Mouse (Mus musculus): ENCODE results near the gene Cep170. TPM values are rescaled to one million over a fixed set of nuclear protein-coding genes. Genes with fewer than 3 reads are reported as not detected.

Cep170 gene
- polyA plus RNA-seq, 1 experiment from 2014 or later = 48.3 TPM

DNA sequence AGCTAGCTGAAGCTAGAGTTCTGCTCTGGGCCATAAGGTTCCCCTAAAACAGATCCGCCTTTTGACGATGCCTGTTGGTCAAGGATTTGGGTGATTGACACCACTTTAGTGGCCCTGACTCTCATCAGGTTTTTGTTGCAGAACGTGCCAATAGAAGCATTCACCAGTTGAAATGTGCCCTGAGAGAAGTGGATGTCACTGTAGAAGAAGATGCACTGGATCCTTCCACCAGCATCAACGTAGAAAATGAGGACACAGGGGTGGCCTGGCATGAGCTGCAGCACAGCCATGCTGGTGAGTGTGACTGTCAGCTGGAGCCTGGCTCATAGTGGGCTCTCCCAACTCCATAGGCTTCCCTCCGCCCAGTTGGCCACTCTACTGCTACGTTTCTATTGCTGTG, 10.7 kb upstream of the Cep170 start:
- Histone ChIP-seq H3K9me3 (no peaks in the 10 kb centered on the region), H3K36me3 (no peaks in the 10 kb centered on the region), H3K4me3 (no peak overlapping the region), H3K9ac (no peak overlapping the region), H3K27ac (no peak overlapping the region), H3K4me2 (replicated peaks) (no peak overlapping the region), H3K27me3 (no peaks in the 10 kb centered on the region), H3K4me1 (no peaks in the 10 kb centered on the region)
- WGBS = 79% methylated on average over 6 of the region's 6 CpGs
- ATAC-seq (ENCODE audit: insufficient number of reproducible peaks, insufficient read depth, low FRiP score, low TSS enrichment) = no peak

- H3K36me3 ChIP-seq = no peaks in the 10 kb centered on the region
- H3K4me3 ChIP-seq = no peak overlapping the region
- no peaks in the 10 kb centered on the region for H3K4me1 ChIP-seq
- no peak overlapping the region for H3K27ac ChIP-seq
- H3K27me3 ChIP-seq = no peaks in the 10 kb centered on the region
- no peak overlapping the region for H3K9ac ChIP-seq
- ATAC-seq (ENCODE audit: insufficient number of reproducible peaks, insufficient read depth, low FRiP score, low TSS enrichment) = no peak
- WGBS = 83% methylated on average over 8 of the region's 8 CpGs
- no peaks in the 10 kb centered on the region for H3K9me3 ChIP-seq
- no peak overlapping the region for H3K4me2 ChIP-seq (replicated peaks)
These were observed 10.0 kb upstream of the Cep170 start for GRCm38 (mm10) chr1:176823889-176824288.

GRCm38 (mm10) chr1:176822949-176823348, 9.1 kb upstream of the Cep170 start:
- no peaks in the 10 kb centered on the region for H3K9me3 ChIP-seq
- WGBS = 82% methylated on average over 4 of the region's 4 CpGs
- no peak for ATAC-seq (ENCODE audit: insufficient number of reproducible peaks, insufficient read depth, low FRiP score, low TSS enrichment)
- H3K4me1 ChIP-seq = no peaks in the 10 kb centered on the region
- no peak overlapping the region for H3K4me2 ChIP-seq (replicated peaks)
- H3K27ac ChIP-seq = no peak overlapping the region
- no peaks in the 10 kb centered on the region for H3K36me3 ChIP-seq
- no peak overlapping the region for H3K4me3 ChIP-seq
- no peak overlapping the region for H3K9ac ChIP-seq
- H3K27me3 ChIP-seq = no peaks in the 10 kb centered on the region

GRCm38 (mm10) chr1:176821929-176822328, 8.1 kb upstream of the Cep170 start:
- H3K27ac ChIP-seq = no peak overlapping the region
- no peaks in the 10 kb centered on the region for H3K4me1 ChIP-seq
- WGBS = 48% methylated on average over 1 of the region's 1 CpGs
- no peak for ATAC-seq (ENCODE audit: insufficient number of reproducible peaks, insufficient read depth, low FRiP score, low TSS enrichment)
- H3K36me3 ChIP-seq = no peaks in the 10 kb centered on the region
- no peaks in the 10 kb centered on the region for H3K27me3 ChIP-seq
- no peak overlapping the region for H3K9ac ChIP-seq
- no peak overlapping the region for H3K4me2 ChIP-seq (replicated peaks)
- H3K4me3 ChIP-seq = no peak overlapping the region
- no peaks in the 10 kb centered on the region for H3K9me3 ChIP-seq

- no peak overlapping the region for H3K4me3 ChIP-seq
- no peaks in the 10 kb centered on the region for H3K27me3 ChIP-seq
- 77% methylated on average over 6 of the region's 6 CpGs for WGBS
- no peaks in the 10 kb centered on the region for H3K36me3 ChIP-seq
- H3K9me3 ChIP-seq = no peaks in the 10 kb centered on the region
- ATAC-seq (ENCODE audit: insufficient number of reproducible peaks, insufficient read depth, low FRiP score, low TSS enrichment) = no peak
- no peak overlapping the region for H3K9ac ChIP-seq
- no peaks in the 10 kb centered on the region for H3K4me1 ChIP-seq
- no peak overlapping the region for H3K27ac ChIP-seq
- H3K4me2 ChIP-seq (replicated peaks) = no peak overlapping the region
These were observed 4.9 kb upstream of the Cep170 start for GRCm38 (mm10) chr1:176818763-176819162.

DNA sequence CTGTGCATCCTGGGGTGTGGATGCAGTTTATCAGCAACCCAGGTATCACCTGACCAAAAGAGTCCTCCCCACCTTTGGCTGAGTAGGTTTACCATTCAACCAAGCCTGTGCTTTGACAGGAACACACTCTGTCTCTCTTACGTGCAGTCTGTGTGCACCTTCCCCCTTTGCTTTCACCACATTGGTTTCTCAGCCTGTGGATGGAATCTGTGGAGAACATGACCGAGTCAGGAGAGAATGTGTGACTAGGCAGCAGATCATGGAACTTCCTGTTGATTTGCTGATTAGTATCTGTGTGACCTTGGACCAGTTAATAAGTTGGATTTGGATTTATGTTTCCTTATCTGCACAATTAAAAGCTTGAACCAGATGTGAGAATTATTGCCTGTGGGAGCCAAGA, 4.3 kb upstream of the Cep170 start:
- no peaks in the 10 kb centered on the region for H3K36me3 ChIP-seq
- no peak overlapping the region for H3K27ac ChIP-seq
- H3K9me3 ChIP-seq = no peaks in the 10 kb centered on the region
- no peak overlapping the region for H3K9ac ChIP-seq
- H3K4me1 ChIP-seq = no peaks in the 10 kb centered on the region
- no peak overlapping the region for H3K4me2 ChIP-seq (replicated peaks)
- no peak overlapping the region for H3K4me3 ChIP-seq
- WGBS = 79% methylated on average over 2 of the region's 2 CpGs
- no peaks in the 10 kb centered on the region for H3K27me3 ChIP-seq
- no peak for ATAC-seq (ENCODE audit: insufficient number of reproducible peaks, insufficient read depth, low FRiP score, low TSS enrichment)

GRCm38 (mm10) chr1:176816728-176817127, 2.9 kb upstream of the Cep170 start:
- no peak for ATAC-seq (ENCODE audit: insufficient number of reproducible peaks, insufficient read depth, low FRiP score, low TSS enrichment)
- H3K27me3 ChIP-seq = no peaks in the 10 kb centered on the region
- H3K4me3 ChIP-seq = no peak overlapping the region
- H3K9ac ChIP-seq = no peak overlapping the region
- no peak overlapping the region for H3K27ac ChIP-seq
- H3K4me1 ChIP-seq = peaks cover 5% of the 10 kb centered on the region; the same call in 1 of the 2 replicates
- H3K4me2 ChIP-seq (replicated peaks) = no peak overlapping the region
- 83% methylated on average over 4 of the region's 4 CpGs for WGBS
- H3K9me3 ChIP-seq = no peaks in the 10 kb centered on the region
- no peaks in the 10 kb centered on the region for H3K36me3 ChIP-seq

DNA sequence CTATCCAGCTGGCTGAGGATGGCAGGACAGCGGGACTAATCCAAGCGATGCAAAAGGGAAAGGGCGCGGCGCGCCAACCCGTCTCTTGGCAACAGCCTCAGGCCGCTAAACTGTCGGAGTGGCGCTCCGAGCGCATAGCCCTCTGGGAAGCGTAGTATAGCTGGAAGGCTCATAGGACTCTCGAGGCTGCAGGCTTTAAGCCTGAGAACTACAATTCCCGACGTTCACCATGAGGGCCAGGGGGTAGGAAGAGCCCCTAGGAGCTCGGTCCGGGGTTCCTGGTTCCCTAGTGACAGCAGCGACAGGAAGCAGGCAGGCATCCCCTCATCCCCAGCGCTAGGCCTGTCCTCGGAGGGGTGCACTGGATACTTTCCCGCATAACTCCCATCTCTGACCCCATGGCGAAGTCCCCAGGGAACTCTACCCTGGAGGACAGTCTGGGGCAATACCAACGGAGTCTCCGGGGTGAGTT, 760 bp upstream of the Cep170 start, which contains the start of gene Sdccag8:
Gene Sdccag8, plus strand, starts transcription at position 70 of the 472 bp plus-strand sequence.
- Histone ChIP-seq H3K36me3 (no peaks in the 10 kb centered on the region), H3K4me1 (peaks cover 15% of the 10 kb centered on the region; the same call in 1 of the 2 replicates), H3K4me3 (peak within 1 kb of the TSS; percentile 94), H3K27me3 (no peaks in the 10 kb centered on the region), H3K9me3 (no peaks in the 10 kb centered on the region), H3K27ac (peak within 1 kb of the TSS; percentile 93), H3K4me2 (replicated peaks) (peak within 1 kb of the TSS; percentile 75), H3K9ac (peak within 1 kb of the TSS; percentile 90)
- WGBS = under 1% methylated on average over 25 of the region's 25 CpGs
- ATAC-seq (ENCODE audit: insufficient number of reproducible peaks, insufficient read depth, low FRiP score, low TSS enrichment) = peak; percentile 97

DNA sequence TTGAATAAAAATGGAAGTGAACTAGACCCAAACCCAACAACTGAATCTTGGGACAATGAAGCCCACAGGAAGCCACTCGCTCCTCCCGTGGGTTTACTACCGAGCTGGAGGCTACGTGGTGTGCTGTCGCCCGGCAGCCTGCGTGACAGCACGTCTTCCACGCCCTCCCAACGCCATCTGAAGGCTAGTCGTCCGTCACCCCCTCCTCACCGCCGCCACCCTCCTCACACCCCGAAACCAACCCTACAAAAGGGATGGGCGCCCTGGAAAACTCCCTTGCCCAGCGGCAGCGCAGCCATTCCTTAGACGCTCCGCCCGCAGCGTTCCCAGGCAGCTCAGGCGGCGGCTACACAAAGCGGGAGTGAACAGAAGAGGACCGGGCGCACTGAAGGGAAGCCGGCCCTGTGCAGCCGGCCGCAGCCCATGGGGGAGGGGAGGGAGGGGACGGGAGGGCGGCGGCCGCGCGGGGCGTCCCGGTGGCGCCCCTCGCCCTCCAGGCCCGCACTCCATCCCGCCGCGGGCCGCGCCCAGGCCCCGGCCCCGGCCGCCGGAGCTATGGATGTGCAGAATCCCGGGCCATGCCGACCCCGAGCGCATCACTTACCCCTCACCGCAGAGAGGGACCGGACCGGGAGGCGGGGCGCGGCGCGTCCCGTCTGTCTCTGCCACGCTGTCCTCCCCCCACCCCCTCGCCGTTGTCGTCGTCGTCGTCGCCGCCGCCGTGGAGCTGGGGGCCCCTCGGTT, 403 bp downstream of the Cep170 start:
- Histone ChIP-seq H3K27me3 (no peaks in the 10 kb centered on the region), H3K4me2 (replicated peaks) (peak overlapping the region; percentile 75), H3K4me1 (peaks cover 19% of the 10 kb centered on the region; the same call in 1 of the 2 replicates), H3K9ac (peak overlapping the region; percentile 90), H3K27ac (peak overlapping the region; percentile 93), H3K4me3 (peak overlapping the region; percentile 94), H3K36me3 (no peaks in the 10 kb centered on the region), H3K9me3 (no peaks in the 10 kb centered on the region)
- under 1% methylated on average over 64 of the region's 75 CpGs for WGBS
- ATAC-seq (ENCODE audit: insufficient number of reproducible peaks, insufficient read depth, low FRiP score, low TSS enrichment) = peak; percentile 38

GRCm38 (mm10) chr1:176812491-176813291, 1.2 kb downstream of the Cep170 start:
- Histone ChIP-seq H3K4me2 (replicated peaks) (peak overlapping the region; percentile 75), H3K27me3 (no peaks in the 10 kb centered on the region), H3K4me1 (peaks cover 19% of the 10 kb centered on the region; the same call in 1 of the 2 replicates), H3K9me3 (no peaks in the 10 kb centered on the region), H3K36me3 (no peaks in the 10 kb centered on the region), H3K4me3 (peak overlapping the region; percentile 94), H3K27ac (peak overlapping the region; percentile 93), H3K9ac (peak overlapping the region; percentile 90)
- 23% methylated on average over 11 of the region's 11 CpGs for WGBS
- ATAC-seq (ENCODE audit: insufficient number of reproducible peaks, insufficient read depth, low FRiP score, low TSS enrichment) = no peak

DNA sequence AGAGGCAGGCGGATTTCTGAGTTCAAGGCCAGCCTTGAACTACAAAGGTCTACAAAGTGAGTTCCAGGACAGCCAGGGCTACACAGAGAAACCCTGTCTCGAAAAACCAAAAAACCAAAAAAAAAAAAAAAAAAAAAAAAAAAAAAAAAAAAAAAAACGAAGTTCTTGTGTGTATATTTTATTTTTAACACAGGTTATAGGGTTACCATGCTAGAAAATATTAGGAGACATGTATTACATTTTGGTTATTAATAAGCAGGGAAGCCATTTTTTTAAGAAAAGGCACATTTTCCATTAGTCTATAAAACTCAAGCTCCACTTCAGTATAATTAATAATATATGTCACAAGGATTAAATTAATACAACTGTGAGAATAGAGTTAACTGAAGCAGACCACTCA, 2.0 kb downstream of the Cep170 start:
- ATAC-seq (ENCODE audit: insufficient number of reproducible peaks, insufficient read depth, low FRiP score, low TSS enrichment) = no peak
- no peaks in the 10 kb centered on the region for H3K27me3 ChIP-seq
- WGBS = 79% methylated on average over 3 of the region's 3 CpGs
- peak overlapping the region; percentile 75 for H3K4me2 ChIP-seq (replicated peaks)
- H3K36me3 ChIP-seq = no peaks in the 10 kb centered on the region
- no peak overlapping the region for H3K27ac ChIP-seq
- H3K9me3 ChIP-seq = no peaks in the 10 kb centered on the region
- H3K9ac ChIP-seq = no peak overlapping the region
- H3K4me1 ChIP-seq = peaks cover 20% of the 10 kb centered on the region
- peak overlapping the region; percentile 94; the same call in 1 of the 2 replicates for H3K4me3 ChIP-seq

DNA sequence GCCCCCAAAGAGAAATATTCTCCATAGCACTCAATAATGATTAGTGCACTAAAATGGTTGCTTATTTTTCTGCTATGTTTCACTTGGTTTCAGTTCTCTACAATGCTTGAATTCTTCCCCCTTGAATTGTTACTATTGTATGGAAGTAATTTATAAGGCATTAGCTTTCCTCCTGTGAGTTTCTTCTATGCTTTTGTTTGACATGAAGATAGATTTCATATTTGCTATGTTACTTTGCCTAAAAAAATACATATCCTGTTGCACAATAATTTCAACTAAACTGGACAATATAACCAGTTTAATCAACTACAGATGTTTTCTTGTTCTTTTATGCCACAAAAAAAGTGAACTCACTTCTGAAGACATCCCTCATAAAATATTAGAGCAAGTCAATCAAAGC, 3.7 kb downstream of the Cep170 start:
- Histone ChIP-seq H3K9me3 (no peaks in the 10 kb centered on the region), H3K27ac (no peak overlapping the region), H3K9ac (no peak overlapping the region), H3K36me3 (no peaks in the 10 kb centered on the region), H3K4me3 (no peak overlapping the region), H3K4me2 (replicated peaks) (no peak overlapping the region), H3K27me3 (no peaks in the 10 kb centered on the region), H3K4me1 (peaks cover 24% of the 10 kb centered on the region)
- ATAC-seq (ENCODE audit: insufficient number of reproducible peaks, insufficient read depth, low FRiP score, low TSS enrichment) = no peak

Data from embryonic facial prominence, embryonic 12.5 days (tissue).